Mouse (Mus musculus) heart, adult 2 months (tissue): ENCODE data around the gene Eepd1.

Source experiments
- CTCF ChIP-seq: fragments of 200-600 bp; IDR thresholded peaks from 2 replicates; pipeline ENCODE4 v1.8.1; 2022; ENCODE audit warnings: antibody characterized with exemption, mild to moderate bottlenecking, moderate library complexity
- POLR2A ChIP-seq: fragments of 200-500 bp; IDR thresholded peaks from 2 replicates; pipeline ENCODE4 v1.6.1; 2011; ENCODE audit warnings: mild to moderate bottlenecking, low read depth, low read length, control low read depth; ENCODE audit not compliant: insufficient read depth

DNA sequence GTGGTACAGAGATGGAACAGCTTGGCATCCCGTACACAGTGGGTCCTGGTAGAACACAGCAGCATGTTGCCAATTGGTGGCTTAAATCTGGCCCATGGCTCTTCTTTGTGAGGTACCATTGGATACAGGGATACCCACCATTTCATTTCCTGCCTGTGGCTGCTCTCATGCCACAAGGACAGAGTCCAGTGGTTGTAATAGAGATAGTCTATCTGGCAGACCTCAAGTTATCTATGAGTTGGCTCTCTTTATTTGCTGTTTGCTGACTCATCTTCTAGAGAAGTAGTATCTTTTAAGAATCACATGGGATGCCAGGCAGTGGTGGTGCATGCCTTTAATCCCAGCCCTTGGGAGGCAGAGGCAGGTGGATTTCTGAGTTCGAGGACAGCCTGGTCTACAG lies 76.0 kb downstream of the Eepd1 start:
- no peak for TF ChIP-seq CTCF
- no peak for TF ChIP-seq POLR2A
